Mouse (Mus musculus): ENCODE data around the gene Ergic2. TPM values are rescaled to one million over a fixed set of nuclear protein-coding genes. Genes with fewer than 3 reads are reported as not detected.

Gene Ergic2
- total RNA-seq, 2 experiments from 2014 or later, result 46.3 to 63.5 TPM

Other genes with a start within 250 kb of the Ergic2 start
- gene Far2, start 165.1 kb downstream of the Ergic2 start, total RNA-seq (2021), result under 1 TPM in 1 of 2 experiments, not detected in 1; 0.05 TPM
- 10 to 100 TPM; 43.2 to 55.6 TPM for gene Tmtc1, start 232.0 kb upstream of the Ergic2 start, total RNA-seq (2021)

All from heart, postnatal 14 days (tissue).